In genomic region chr12:85548076-85548475, GRCm38 (mm10) we compare ENCODE assay signal across 11 mouse cellular contexts. TPM values are rescaled to one million over a fixed set of nuclear protein-coding genes. Genes with fewer than 3 reads are reported as not detected.
DNase-seq lines count a peak whose midpoint lies in the region; ATAC-seq lines count a peak whose summit lies in the region.
"Had no signal": no experiment of that assay in that cellular context is flagged by ENCODE, and none has a peak within 500 bp of the region (broad histone marks: within the 10 kb centered on the region; RNA-seq: fewer than 3 reads in every experiment).

No protein-coding gene starts in this region.

- no peak overlapping the region for H3K27ac ChIP-seq in stomach, embryonic 16.5 days (ENCODE audit: low read length)
- H3K27ac ChIP-seq in forebrain, embryonic 16.5 days (ENCODE audit: low read length) = no peak overlapping the region
- H3K27ac ChIP-seq: liver, embryonic 13.5 days had no signal

- DNase-seq in heart, adult 18-20 months = peak; percentile 46 to 68
- no peak for DNase-seq in heart, adult 8-10 months (ENCODE audit: low spot score)
- peak; percentile 58 for DNase-seq in urinary bladder, postnatal 14 days (ENCODE audit: low spot score)
- no peak for DNase-seq in urinary bladder, adult 2 months (ENCODE audit: low spot score)
- peak; percentile 61 to 63 for DNase-seq in heart, postnatal 36 days
- DNase-seq in natural killer cell, adult 2 months (ENCODE audit: low spot score in 2 of 2) = no peak
- DNase-seq: liver, embryonic 13.5 days; right cerebral cortex, postnatal 4 days; thymus, postnatal 36 days had no signal

- no peaks in the 10 kb centered on the region for H3K27me3 ChIP-seq in stomach, embryonic 16.5 days (ENCODE audit: control insufficient read depth, insufficient read depth, low read length)
- no peaks in the 10 kb centered on the region for H3K27me3 ChIP-seq in forebrain, embryonic 16.5 days (replicated peaks; ENCODE audit: control insufficient read depth, insufficient read depth, low read length)
- H3K27me3 ChIP-seq: liver, embryonic 13.5 days had no signal

- peak; percentile 41; the same call in 1 of the 2 replicates for ATAC-seq in stomach, embryonic 16.5 days (ENCODE audit: insufficient read depth, low FRiP score)
- no peak for ATAC-seq in forebrain, embryonic 16.5 days

- intact Hi-C loops in heart, postnatal 36 days (cut with DNase I) = no loop called here

- no peak overlapping the region for H3K9ac ChIP-seq in stomach, embryonic 16.5 days (ENCODE audit: low read length)
- H3K9ac ChIP-seq in forebrain, embryonic 16.5 days (replicated peaks; ENCODE audit: low read depth, low read length) = no peak overlapping the region
- H3K9ac ChIP-seq: liver, embryonic 13.5 days had no signal

- no peaks in the 10 kb centered on the region for H3K36me3 ChIP-seq in stomach, embryonic 16.5 days (ENCODE audit: control insufficient read depth, insufficient read depth, low read length)
- no peaks in the 10 kb centered on the region for H3K36me3 ChIP-seq in forebrain, embryonic 16.5 days (ENCODE audit: control insufficient read depth, insufficient read depth)
- H3K36me3 ChIP-seq: liver, embryonic 13.5 days had no signal

- H3K9me3 ChIP-seq in stomach, embryonic 16.5 days (replicated peaks; ENCODE audit: control insufficient read depth, low read length) = no peaks in the 10 kb centered on the region
- no peaks in the 10 kb centered on the region for H3K9me3 ChIP-seq in forebrain, embryonic 16.5 days (ENCODE audit: control insufficient read depth, low read length)
- H3K9me3 ChIP-seq: liver, embryonic 13.5 days had no signal

- H3K4me1 ChIP-seq in stomach, embryonic 16.5 days (ENCODE audit: control insufficient read depth, insufficient read depth, low read length) = peaks cover 6% of the 10 kb centered on the region; the same call in 1 of the 2 replicates
- H3K4me1 ChIP-seq in forebrain, embryonic 16.5 days (replicated peaks; ENCODE audit: control insufficient read depth, insufficient read depth, low read length) = no peaks in the 10 kb centered on the region

- WGBS in stomach, embryonic 16.5 days = 51% methylated on average over 8 of the region's 8 CpGs
- WGBS in forebrain, embryonic 16.5 days = 73% methylated on average over 8 of the region's 8 CpGs

- H3K4me2 ChIP-seq in stomach, embryonic 16.5 days (ENCODE audit: low read depth, low read length) = no peak overlapping the region
- H3K4me2 ChIP-seq in forebrain, embryonic 16.5 days (ENCODE audit: low read length) = no peak overlapping the region
- H3K4me2 ChIP-seq: liver, embryonic 13.5 days had no signal

- H3K4me3 ChIP-seq in stomach, embryonic 16.5 days (replicated peaks; ENCODE audit: low read length) = no peak overlapping the region
- no peak overlapping the region for H3K4me3 ChIP-seq in forebrain, embryonic 16.5 days (replicated peaks; ENCODE audit: low read length)
- H3K4me3 ChIP-seq: liver, embryonic 13.5 days had no signal

RNA-seq across cellular contexts. Expression of gene Jdp2, which starts 50.8 kb away (rescaled TPM):
- 10 to 100 TPM; 14.8 to 16.5 TPM for total RNA-seq in heart, adult 18-20 months (2021)
- 1 to 10 TPM; 6.5 to 9.2 (median 7.9) TPM for total RNA-seq in heart, adult 8-10 months (2022)
- polyA plus RNA-seq in urinary bladder, adult 2 months (2012; rRNA removed) = 20.3 and 27.1 TPM in 2 replicates
- total RNA-seq in heart, postnatal 36 days (2021) = 1 to 10 TPM; 8.7 to 9.0 TPM
- 0.29 and 0.80 TPM in 2 replicates for polyA plus RNA-seq in stomach, embryonic 16.5 days (2015; fragmentation: Nextera tagmentation; extraction: Ambion mirVana)
- 0.56 and 0.66 TPM in 2 replicates for polyA plus RNA-seq in forebrain, embryonic 16.5 days (2015; fragmentation: Nextera tagmentation; extraction: Ambion mirVana)

Comparison
In these comparisons a context has a peak if more than half of its experiments do, and no peak if none do; other contexts are left out.
1. DNase-seq: peak in heart, adult 18-20 months (2 of 2), urinary bladder, postnatal 14 days (single experiment) and heart, postnatal 36 days (2 of 2); none in heart, adult 8-10 months (single experiment), urinary bladder, adult 2 months (single experiment) and natural killer cell, adult 2 months (0 of 2).